Mouse (Mus musculus) bone marrow, adult 2 months (tissue): ENCODE results near the gene Wars. TPM values are rescaled to one million over a fixed set of nuclear protein-coding genes. Genes with fewer than 3 reads are reported as not detected.
A peak's percentile ranks its signal among the peaks of the same experiment; 100 is the strongest.

Source experiments
- H3K27ac ChIP-seq: fragments of 200-500 bp; 2 replicates; pipeline ENCODE4 v1.5.1; 2012; ENCODE audit warnings: low read depth, mild to moderate bottlenecking, control low read depth, inconsistent platforms, low read length; ENCODE audit not compliant: control insufficient read depth, poor library complexity, insufficient read depth
- H3K4me1 ChIP-seq: fragments of 200-500 bp; 2 replicates; pipeline ENCODE4 v1.6.1; 2011; ENCODE audit warnings: low read length; ENCODE audit not compliant: control insufficient read depth, insufficient read depth
- H3K4me3 ChIP-seq: fragments of 200-500 bp; replicated peaks from 2 replicates; pipeline ENCODE3; 2011; ENCODE audit warnings: mild to moderate bottlenecking, low read depth, low read length, control low read depth; ENCODE audit not compliant: control insufficient read depth
- CTCF ChIP-seq: fragments of 200-500 bp; IDR thresholded peaks from 2 replicates; pipeline ENCODE4 v1.5.1; 2011; ENCODE audit warnings: low read length, control low read depth; ENCODE audit not compliant: control insufficient read depth, insufficient read depth
- POLR2A ChIP-seq: fragments of 200-500 bp; IDR thresholded peaks from 2 replicates; pipeline ENCODE4 v1.6.1; 2011; ENCODE audit warnings: low read depth, mild to moderate bottlenecking, control low read depth, low read length, borderline replicate concordance; ENCODE audit not compliant: control insufficient read depth
- WGBS: fragments of 180-500 bp; shearing (Covaris S2); methylation state at CpG from one replicate; pipeline ENCODE4 v1.1.7; 2018; 5-methylcytosine and 5-hydroxymethylcytosine counted together
- polyA plus RNA-seq: library from polyadenylated mRNA; stranded (reverse); fragments of >200 nt; gene quantifications from 2 replicates; pipeline ENCODE4 v1.2.4, GENCODE M21; 2011; ENCODE audit warnings: low replicate concordance; ENCODE audit not compliant: missing spikeins, insufficient read depth, insufficient read length

Wars gene
- polyA plus RNA-seq, result 7.9 and 14.6 TPM in 2 replicates

DNA sequence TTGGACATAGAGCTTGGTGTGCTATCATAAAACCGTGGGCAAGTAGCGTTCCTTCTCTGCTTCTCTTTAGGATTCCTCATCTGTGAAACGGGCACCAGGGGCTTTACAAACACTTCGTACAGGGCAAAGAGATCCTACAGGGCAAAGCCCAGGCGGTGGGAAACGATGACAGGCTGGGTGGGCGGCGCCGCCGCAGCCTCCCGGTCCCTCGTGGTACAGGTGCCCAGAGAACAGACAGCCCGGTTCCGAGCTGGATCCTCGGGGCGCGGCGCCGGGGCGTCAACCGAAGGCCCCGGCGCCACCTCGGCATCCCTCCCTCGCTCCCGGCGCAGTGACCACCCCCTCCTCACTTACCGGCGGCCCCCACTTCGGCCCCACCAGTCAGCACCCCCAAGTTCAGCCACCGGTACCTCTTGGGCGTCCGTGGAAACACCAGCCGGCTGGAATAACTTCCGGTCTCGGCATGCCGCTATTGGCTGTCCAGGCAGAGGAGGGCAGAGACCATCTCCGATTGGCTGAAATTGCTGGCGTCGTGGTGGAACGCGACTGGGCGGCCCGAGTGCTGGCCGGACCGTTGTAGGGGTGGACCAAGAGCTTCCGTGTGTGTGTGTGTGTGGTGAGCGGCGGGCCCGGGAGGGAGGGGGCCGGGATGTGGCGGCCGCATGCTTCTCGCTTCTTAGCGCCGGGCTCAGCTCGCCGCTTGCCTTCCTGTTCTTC, at the start of gene Wars:
Gene Wars (minus strand): TSS at position 460 of the 717 bp plus-strand sequence.
- peaks cover 3% of the 10 kb centered on the region; the same call in 1 of the 2 replicates for H3K4me1 ChIP-seq
- peak within 1 kb of the TSS; percentile 20; the same call in 1 of the 2 replicates for H3K27ac ChIP-seq

GRCm38 (mm10) chr12:108942203-108942923, 48.4 kb upstream of the Wars start:
- Histone ChIP-seq H3K4me1 (peaks cover 1% of the 10 kb centered on the region), H3K4me3 (no peak overlapping the region), H3K27ac (no peak overlapping the region)
- 85% methylated on average over 14 of the region's 14 CpGs for WGBS
- TF ChIP-seq POLR2A, result no peak
- no peak for TF ChIP-seq CTCF

More for the DNA sequence above, at the start of gene Wars:
- H3K4me3 ChIP-seq, result peak within 1 kb of the TSS; percentile 81
- TF ChIP-seq POLR2A (peak; percentile 84; the same call in 1 of the 2 replicates), CTCF (no peak)
- under 1% methylated on average over 58 of the region's 58 CpGs for WGBS

DNA sequence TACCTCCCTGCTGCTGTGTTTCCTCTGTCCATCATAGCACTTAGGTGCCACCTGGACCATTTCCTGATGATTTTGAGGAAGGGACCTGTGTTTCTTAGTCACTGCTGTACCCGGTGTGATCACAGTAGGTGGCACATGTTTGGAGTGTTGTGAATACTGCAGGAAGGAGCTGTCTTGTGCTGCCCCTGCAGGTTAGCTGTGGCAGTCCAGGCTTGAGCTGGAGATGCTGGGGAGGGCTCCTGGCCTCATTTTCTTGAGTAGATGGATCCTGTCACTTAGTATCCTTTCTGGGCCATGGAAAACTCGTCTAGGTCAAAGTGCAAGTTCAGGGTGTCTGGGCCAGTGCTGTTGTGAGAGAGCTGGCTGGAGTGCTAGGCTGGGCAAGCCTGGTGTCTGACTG, 47.3 kb upstream of the Wars start:
- no peak overlapping the region for H3K27ac ChIP-seq
- TF ChIP-seq CTCF (no peak), POLR2A (no peak)
- WGBS, result 49% methylated on average over 2 of the region's 2 CpGs
- H3K4me3 ChIP-seq, result no peak overlapping the region
- H3K4me1 ChIP-seq, result peaks cover 3% of the 10 kb centered on the region

DNA sequence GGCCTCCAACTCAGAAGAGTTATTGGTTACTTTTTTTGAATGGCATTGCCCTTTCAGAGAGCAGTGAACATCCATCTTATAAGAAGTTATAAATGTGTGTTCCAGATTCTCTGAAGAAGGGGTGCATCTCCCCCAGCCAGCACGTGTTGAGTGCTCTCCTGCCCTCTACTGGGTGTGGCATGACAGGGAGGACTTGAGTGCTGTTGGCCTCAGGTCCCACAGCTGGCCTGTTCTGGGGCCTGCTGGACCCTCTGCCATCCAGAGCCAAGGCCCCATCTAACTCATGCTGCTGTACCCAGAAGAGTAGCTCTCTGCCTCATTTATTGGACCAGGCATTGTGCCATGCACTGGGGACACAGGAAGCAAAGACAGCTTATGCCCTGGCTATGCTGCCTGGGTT, 46.3 kb upstream of the Wars start:
- H3K27ac ChIP-seq, result no peak overlapping the region
- H3K4me1 ChIP-seq, result peaks cover 3% of the 10 kb centered on the region
- 23% methylated on average over 1 of the region's 1 CpGs for WGBS
- no peak overlapping the region for H3K4me3 ChIP-seq
- no peak for TF ChIP-seq POLR2A
- TF ChIP-seq CTCF, result peak; percentile 25

DNA sequence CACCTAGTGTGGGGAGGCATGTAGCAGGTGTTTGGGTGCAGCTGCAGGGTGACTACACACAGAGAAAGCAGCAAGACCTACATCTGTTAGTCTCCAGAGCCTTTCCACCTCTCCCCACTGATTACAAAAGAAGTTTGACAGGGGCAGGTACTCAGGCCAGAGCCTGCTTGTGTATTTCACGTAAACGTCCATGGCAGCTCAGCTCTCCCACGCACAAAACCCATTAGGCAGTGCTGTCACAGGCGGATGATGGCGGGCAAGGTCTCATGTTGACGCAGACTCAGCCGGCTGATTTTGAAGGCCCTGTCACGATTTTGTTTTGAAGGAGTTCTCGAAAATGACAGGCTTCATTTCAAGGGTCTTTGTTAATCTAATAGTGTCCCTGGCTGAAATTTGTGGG, 45.3 kb upstream of the Wars start:
- WGBS, result 83% methylated on average over 9 of the region's 9 CpGs
- Histone ChIP-seq H3K4me3 (no peak overlapping the region), H3K27ac (no peak overlapping the region), H3K4me1 (peaks cover 3% of the 10 kb centered on the region)
- TF ChIP-seq CTCF (no peak), POLR2A (no peak)

DNA sequence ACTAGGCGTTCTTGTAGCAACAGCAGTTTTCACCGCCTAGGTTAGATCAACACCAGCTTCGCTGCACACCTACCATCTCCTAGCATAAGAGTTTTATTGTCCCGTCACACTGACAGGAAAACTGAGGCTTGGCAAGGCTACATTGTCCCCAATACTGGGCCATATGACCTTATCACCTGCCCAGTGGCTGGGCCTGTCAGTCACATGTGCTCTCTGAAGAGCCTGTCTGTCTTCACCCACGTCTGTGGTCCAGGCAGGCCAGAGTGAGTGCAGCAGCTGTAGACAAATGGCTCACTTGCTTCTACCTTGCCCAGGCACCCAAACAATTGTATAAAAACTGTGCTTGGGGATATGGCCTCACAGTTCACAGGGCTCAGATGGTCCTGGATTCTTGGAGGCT, 44.9 kb upstream of the Wars start:
- 86% methylated on average over 5 of the region's 5 CpGs for WGBS
- Histone ChIP-seq H3K4me3 (no peak overlapping the region), H3K4me1 (peaks cover 3% of the 10 kb centered on the region), H3K27ac (no peak overlapping the region)
- TF ChIP-seq POLR2A (no peak), CTCF (no peak)

GRCm38 (mm10) chr12:108937506-108937905, 43.5 kb upstream of the Wars start:
- TF ChIP-seq CTCF (no peak), POLR2A (no peak)
- WGBS, result 17% methylated on average over 4 of the region's 4 CpGs
- no peak overlapping the region for H3K27ac ChIP-seq
- H3K4me1 ChIP-seq, result peaks cover 3% of the 10 kb centered on the region
- no peak overlapping the region for H3K4me3 ChIP-seq

GRCm38 (mm10) chr12:108936834-108937233, 42.9 kb upstream of the Wars start:
- no peak overlapping the region for H3K4me3 ChIP-seq
- TF ChIP-seq POLR2A, result no peak
- no peak for TF ChIP-seq CTCF
- H3K27ac ChIP-seq, result no peak overlapping the region
- 23% methylated on average over 6 of the region's 6 CpGs for WGBS
- peaks cover 3% of the 10 kb centered on the region for H3K4me1 ChIP-seq
